Mouse (Mus musculus): ENCODE measurements around the gene Gm11569. TPM values are rescaled to one million over a fixed set of nuclear protein-coding genes. Genes with fewer than 3 reads are reported as not detected.

Gene Gm11569
- polyA plus RNA-seq, 1 experiment from 2014 or later = not detected

- no peak overlapping the region for H3K4me3 ChIP-seq (replicated peaks)
- WGBS (ENCODE audit: insufficient replicate concordance) = 38% methylated on average over 2 of the region's 2 CpGs
- no peaks in the 10 kb centered on the region for H3K9me3 ChIP-seq (replicated peaks)
- no peaks in the 10 kb centered on the region for H3K4me1 ChIP-seq (replicated peaks)
- no peak overlapping the region for H3K27ac ChIP-seq
- no peak overlapping the region for H3K4me2 ChIP-seq
- no peak for DNase-seq
- no peak for ATAC-seq (ENCODE audit: low read depth)
- no peaks in the 10 kb centered on the region for H3K36me3 ChIP-seq
- H3K9ac ChIP-seq = no peak overlapping the region
- H3K27me3 ChIP-seq = no peaks in the 10 kb centered on the region
Measured at GRCm38 (mm10) chr11:99768410-99768809, 30.3 kb downstream of the Gm11569 start.

- Histone ChIP-seq H3K9me3 (replicated peaks) (no peaks in the 10 kb centered on the region), H3K27ac (no peak overlapping the region), H3K4me2 (no peak overlapping the region), H3K4me3 (replicated peaks) (no peak overlapping the region), H3K36me3 (no peaks in the 10 kb centered on the region), H3K27me3 (no peaks in the 10 kb centered on the region), H3K9ac (no peak overlapping the region), H3K4me1 (replicated peaks) (no peaks in the 10 kb centered on the region)
- no peak for ATAC-seq (ENCODE audit: low read depth)
- DNase-seq = no peak
- 67% methylated on average over 1 of the region's 1 CpGs for WGBS (ENCODE audit: insufficient replicate concordance)
Measured at GRCm38 (mm10) chr11:99758877-99759276, 39.9 kb downstream of the Gm11569 start.

Other genes starting within 250 kb of the Gm11569 start
- gene Krtap3-3, start 248.1 kb downstream of the Gm11569 start, polyA plus RNA-seq (2015; fragmentation: Nextera tagmentation; extraction: Ambion mirVana) = not detected in 2 replicates
- not detected in 2 replicates for gene Krtap3-2, start 242.1 kb downstream of the Gm11569 start, polyA plus RNA-seq (2015; fragmentation: Nextera tagmentation; extraction: Ambion mirVana)
- gene Gm11939, start 239.5 kb downstream of the Gm11569 start, polyA plus RNA-seq (2015; fragmentation: Nextera tagmentation; extraction: Ambion mirVana) = not detected in 2 replicates
- gene Krtap3-1, start 232.3 kb downstream of the Gm11569 start, polyA plus RNA-seq (2015; fragmentation: Nextera tagmentation; extraction: Ambion mirVana) = not detected in 2 replicates
- not detected in 2 replicates for gene Krtap1-5, start 217.9 kb downstream of the Gm11569 start, polyA plus RNA-seq (2015; fragmentation: Nextera tagmentation; extraction: Ambion mirVana)
- not detected in 2 replicates for gene Krtap1-4, start 215.3 kb downstream of the Gm11569 start, polyA plus RNA-seq (2015; fragmentation: Nextera tagmentation; extraction: Ambion mirVana)
- gene Krtap1-3, start 207.6 kb downstream of the Gm11569 start, polyA plus RNA-seq (2015; fragmentation: Nextera tagmentation; extraction: Ambion mirVana) = not detected in 2 replicates
- not detected in 2 replicates for gene Krtap9-3, start 200.8 kb downstream of the Gm11569 start, polyA plus RNA-seq (2015; fragmentation: Nextera tagmentation; extraction: Ambion mirVana)
- gene Gm11938, start 195.6 kb downstream of the Gm11569 start, polyA plus RNA-seq (2015; fragmentation: Nextera tagmentation; extraction: Ambion mirVana) = not detected in 2 replicates
- not detected in 2 replicates for gene Gm11937, start 188.7 kb downstream of the Gm11569 start, polyA plus RNA-seq (2015; fragmentation: Nextera tagmentation; extraction: Ambion mirVana)
- gene Krtap2-4, start 184.1 kb downstream of the Gm11569 start, polyA plus RNA-seq (2015; fragmentation: Nextera tagmentation; extraction: Ambion mirVana) = not detected in 2 replicates
- not detected in 2 replicates for gene Gm11562, start 178.5 kb downstream of the Gm11569 start, polyA plus RNA-seq (2015; fragmentation: Nextera tagmentation; extraction: Ambion mirVana)
- gene Krtap4-1, start 170.7 kb downstream of the Gm11569 start, polyA plus RNA-seq (2015; fragmentation: Nextera tagmentation; extraction: Ambion mirVana) = not detected in 2 replicates
- gene Krtap4-2, start 163.8 kb downstream of the Gm11569 start, polyA plus RNA-seq (2015; fragmentation: Nextera tagmentation; extraction: Ambion mirVana) = not detected in 2 replicates
- gene Krtap4-7, start 154.8 kb downstream of the Gm11569 start, polyA plus RNA-seq (2015; fragmentation: Nextera tagmentation; extraction: Ambion mirVana) = not detected in 2 replicates
- gene Gm11555, start 148.7 kb downstream of the Gm11569 start, polyA plus RNA-seq (2015; fragmentation: Nextera tagmentation; extraction: Ambion mirVana) = not detected in 2 replicates
- not detected in 2 replicates for gene Gm11563, start 140.0 kb downstream of the Gm11569 start, polyA plus RNA-seq (2015; fragmentation: Nextera tagmentation; extraction: Ambion mirVana)
- not detected in 2 replicates for gene Krtap4-6, start 133.0 kb downstream of the Gm11569 start, polyA plus RNA-seq (2015; fragmentation: Nextera tagmentation; extraction: Ambion mirVana)
- not detected in 2 replicates for gene Gm14190, start 108.2 kb downstream of the Gm11569 start, polyA plus RNA-seq (2015; fragmentation: Nextera tagmentation; extraction: Ambion mirVana)
- gene Gm14180, start 64.6 kb downstream of the Gm11569 start, polyA plus RNA-seq (2015; fragmentation: Nextera tagmentation; extraction: Ambion mirVana) = not detected in 2 replicates
- gene Gm11595, start 26.0 kb downstream of the Gm11569 start, polyA plus RNA-seq (2015; fragmentation: Nextera tagmentation; extraction: Ambion mirVana) = not detected in 2 replicates
- gene Krtap4-8, start 18.2 kb downstream of the Gm11569 start, polyA plus RNA-seq (2015; fragmentation: Nextera tagmentation; extraction: Ambion mirVana) = not detected in 2 replicates
- not detected in 2 replicates for gene Krtap4-9, start 13.7 kb downstream of the Gm11569 start, polyA plus RNA-seq (2015; fragmentation: Nextera tagmentation; extraction: Ambion mirVana)
- not detected in 2 replicates for gene Gm11596, start 5.5 kb downstream of the Gm11569 start, polyA plus RNA-seq (2015; fragmentation: Nextera tagmentation; extraction: Ambion mirVana)
- gene Gm11554, start 5.5 kb upstream of the Gm11569 start, polyA plus RNA-seq (2015; fragmentation: Nextera tagmentation; extraction: Ambion mirVana) = not detected in 2 replicates
- gene Krtap4-13, start 11.0 kb upstream of the Gm11569 start, polyA plus RNA-seq (2015; fragmentation: Nextera tagmentation; extraction: Ambion mirVana) = not detected in 2 replicates
- not detected in 2 replicates for gene Gm11564, start 16.7 kb upstream of the Gm11569 start, polyA plus RNA-seq (2015; fragmentation: Nextera tagmentation; extraction: Ambion mirVana)
- gene 2300003K06Rik, start 39.1 kb upstream of the Gm11569 start, polyA plus RNA-seq (2015; fragmentation: Nextera tagmentation; extraction: Ambion mirVana) = not detected in 2 replicates
- gene Krtap4-16, start 52.7 kb upstream of the Gm11569 start, polyA plus RNA-seq (2015; fragmentation: Nextera tagmentation; extraction: Ambion mirVana) = not detected in 2 replicates
- gene Gm11568, start 59.0 kb upstream of the Gm11569 start, polyA plus RNA-seq (2015; fragmentation: Nextera tagmentation; extraction: Ambion mirVana) = not detected in 2 replicates
- gene Gm11559, start 65.5 kb upstream of the Gm11569 start, polyA plus RNA-seq (2015; fragmentation: Nextera tagmentation; extraction: Ambion mirVana) = not detected in 2 replicates
- gene Krtap9-1, start 74.5 kb upstream of the Gm11569 start, polyA plus RNA-seq (2015; fragmentation: Nextera tagmentation; extraction: Ambion mirVana) = not detected in 2 replicates
- not detected in 2 replicates for gene Gm11567, start 80.3 kb upstream of the Gm11569 start, polyA plus RNA-seq (2015; fragmentation: Nextera tagmentation; extraction: Ambion mirVana)
- not detected in 2 replicates for gene Krtap31-1, start 109.0 kb upstream of the Gm11569 start, polyA plus RNA-seq (2015; fragmentation: Nextera tagmentation; extraction: Ambion mirVana)
- gene Gm11565, start 115.8 kb upstream of the Gm11569 start, polyA plus RNA-seq (2015; fragmentation: Nextera tagmentation; extraction: Ambion mirVana) = not detected in 2 replicates
- not detected in 2 replicates for gene Krtap31-2, start 137.4 kb upstream of the Gm11569 start, polyA plus RNA-seq (2015; fragmentation: Nextera tagmentation; extraction: Ambion mirVana)
- not detected in 2 replicates for gene Krtap9-5, start 149.5 kb upstream of the Gm11569 start, polyA plus RNA-seq (2015; fragmentation: Nextera tagmentation; extraction: Ambion mirVana)
- not detected in 2 replicates for gene Krtap29-1, start 180.1 kb upstream of the Gm11569 start, polyA plus RNA-seq (2015; fragmentation: Nextera tagmentation; extraction: Ambion mirVana)
- not detected in 2 replicates for gene Krtap16-1, start 187.7 kb upstream of the Gm11569 start, polyA plus RNA-seq (2015; fragmentation: Nextera tagmentation; extraction: Ambion mirVana)
- not detected in 2 replicates for gene Krtap17-1, start 195.1 kb upstream of the Gm11569 start, polyA plus RNA-seq (2015; fragmentation: Nextera tagmentation; extraction: Ambion mirVana)
- gene Krt33a, start 217.3 kb upstream of the Gm11569 start, polyA plus RNA-seq (2015; fragmentation: Nextera tagmentation; extraction: Ambion mirVana) = not detected in 2 replicates
- not detected in 2 replicates for gene Krt33b, start 230.9 kb upstream of the Gm11569 start, polyA plus RNA-seq (2015; fragmentation: Nextera tagmentation; extraction: Ambion mirVana)
- not detected in 2 replicates for gene Krt34, start 242.6 kb upstream of the Gm11569 start, polyA plus RNA-seq (2015; fragmentation: Nextera tagmentation; extraction: Ambion mirVana)

All from liver, embryonic 13.5 days (tissue).